Mouse (Mus musculus) MEL (cell line): ENCODE data around the gene Nek8. TPM values are rescaled to one million over a fixed set of nuclear protein-coding genes. Genes with fewer than 3 reads are reported as not detected.

Experiments used
- DNase-seq: peaks from one replicate; pipeline ENCODE4 v3.0.0; 2011; ENCODE audit warnings: low read depth, low spot score
- H3K27ac ChIP-seq: 2 replicates; pipeline ENCODE4 v1.5.1; 2012; ENCODE audit warnings: low read depth, mild to moderate bottlenecking, control low read depth, low read length, moderate library complexity; ENCODE audit not compliant: control insufficient read depth
- H3K27me3 ChIP-seq, 2 experiments: fragments of 150-350 bp in 1 of 2; sonication (generic) in 1 of 2; 2 replicates each; pipeline ENCODE4 v1.6.1; 2012; ENCODE audit warnings: low read length in 2 of 2, mild to moderate bottlenecking in 2 of 2, improper control_type of control experiment in 1 of 2, moderate library complexity in 1 of 2; ENCODE audit not compliant: insufficient read depth in 2 of 2, control insufficient read depth in 1 of 2
- H3K36me3 ChIP-seq, 2 experiments: 2 replicates each; pipeline ENCODE4 v1.6.1; 2012 to 2014; ENCODE audit warnings: low read length in 2 of 2, improper control_type of control experiment in 1 of 2, inconsistent platforms in 1 of 2, mild to moderate bottlenecking in 1 of 2; ENCODE audit not compliant: insufficient read depth in 2 of 2, control insufficient read depth in 1 of 2
- H3K4me1 ChIP-seq, 2 experiments: fragments of 150-350 bp in 1 of 2; sonication (generic) in 1 of 2; 2 replicates each; pipeline ENCODE4 v1.6.1; 2012; ENCODE audit warnings: low read length in 2 of 2, improper control_type of control experiment in 1 of 2, mild to moderate bottlenecking in 1 of 2; ENCODE audit not compliant: insufficient read depth in 2 of 2, control insufficient read depth in 1 of 2
- H3K4me3 ChIP-seq, 2 experiments: fragments of 150-350 bp in 1 of 2; sonication (generic) in 1 of 2; 2 replicates each; pipeline ENCODE4 v1.5.1; 2012; ENCODE audit warnings: low read depth in 2 of 2, low read length in 2 of 2, mild to moderate bottlenecking in 2 of 2, moderate library complexity in 2 of 2, control low read depth in 1 of 2, improper control_type of control experiment in 1 of 2; ENCODE audit not compliant: control insufficient read depth in 1 of 2, insufficient read depth in 1 of 2
- H3K79me2 ChIP-seq: 2 replicates; pipeline ENCODE4 v1.6.1; 2012; ENCODE audit warnings: mild to moderate bottlenecking, low read length, moderate library complexity; ENCODE audit not compliant: control insufficient read depth, poor library complexity, insufficient read depth
- H3K9ac ChIP-seq: 2 replicates; pipeline ENCODE4 v1.6.1; 2012; ENCODE audit warnings: low read depth, mild to moderate bottlenecking, control low read depth, low read length, moderate library complexity; ENCODE audit not compliant: control insufficient read depth, poor library complexity, severe bottlenecking
- H3K9me3 ChIP-seq: fragments of 150-350 bp; sonication (generic); replicated peaks from 2 replicates; pipeline ENCODE4 v1.6.1; 2012; ENCODE audit warnings: mild to moderate bottlenecking, low read length, improper control_type of control experiment, moderate library complexity; ENCODE audit not compliant: insufficient read depth
- BHLHE40 ChIP-seq: IDR thresholded peaks from 2 replicates; pipeline ENCODE4 v1.6.1; 2012; ENCODE audit warnings: low read depth, mild to moderate bottlenecking, inconsistent platforms, low read length, improper control_type of control experiment, borderline replicate concordance
- CHD1 ChIP-seq: IDR thresholded peaks from 2 replicates; pipeline ENCODE4 v1.6.1; 2012; ENCODE audit warnings: low read depth, mild to moderate bottlenecking, inconsistent platforms, low read length, improper control_type of control experiment
- CHD2 ChIP-seq: IDR thresholded peaks from 2 replicates; pipeline ENCODE4 v1.6.1; 2011; ENCODE audit warnings: low read length, improper control_type of control experiment
- CTCF ChIP-seq, 3 experiments: IDR thresholded peaks in 2 of 3; conservative IDR thresholded peaks in 1 of 3; 2 replicates each; pipeline ENCODE4 v1.5.1; 2011 to 2012; ENCODE audit warnings: low read length in 3 of 3, low read depth in 2 of 3, mild to moderate bottlenecking in 2 of 3, improper control_type of control experiment in 1 of 3, inconsistent platforms in 1 of 3, mixed read lengths in 1 of 3, moderate library complexity in 1 of 3; ENCODE audit not compliant: control insufficient read depth in 1 of 3, insufficient read depth in 1 of 3, poor library complexity in 1 of 3, severe bottlenecking in 1 of 3
- E2F4 ChIP-seq: IDR thresholded peaks from 2 replicates; pipeline ENCODE4 v1.6.1; 2011; ENCODE audit warnings: low read depth, low read length, improper control_type of control experiment, borderline replicate concordance
- HCFC1 ChIP-seq: IDR thresholded peaks from 2 replicates; pipeline ENCODE4 v1.6.1; 2012; ENCODE audit warnings: low read depth, mild to moderate bottlenecking, inconsistent platforms, low read length, improper control_type of control experiment, moderate library complexity
- JUND ChIP-seq: IDR thresholded peaks from 2 replicates; pipeline ENCODE4 v1.6.1; 2011; ENCODE audit warnings: low read depth, mild to moderate bottlenecking, improper control_type of control experiment, low read length
- KAT2A ChIP-seq: conservative IDR thresholded peaks from 2 replicates; pipeline ENCODE4 v1.6.1; 2012; ENCODE audit warnings: low read depth, low read length, improper control_type of control experiment, inconsistent platforms
- MAFK ChIP-seq: IDR thresholded peaks from 2 replicates; pipeline ENCODE4 v1.6.1; 2011; ENCODE audit warnings: low read depth, mild to moderate bottlenecking, low read length, improper control_type of control experiment, borderline replicate concordance
- MXI1 ChIP-seq: IDR thresholded peaks from 2 replicates; pipeline ENCODE4 v1.6.1; 2011; ENCODE audit warnings: mild to moderate bottlenecking, low read depth, low read length, improper control_type of control experiment
- POLR2A ChIP-seq, 2 experiments: IDR thresholded peaks; 2 replicates each; pipeline ENCODE4 v1.6.1; 2011 to 2012; ENCODE audit warnings: low read length in 2 of 2, mild to moderate bottlenecking in 2 of 2, control low read depth in 1 of 2, improper control_type of control experiment in 1 of 2, low read depth in 1 of 2, moderate library complexity in 1 of 2; ENCODE audit not compliant: control insufficient read depth in 1 of 2, insufficient read depth in 1 of 2, poor library complexity in 1 of 2
- TAL1 ChIP-seq: IDR thresholded peaks from 2 replicates; pipeline ENCODE4 v1.6.1; 2012; ENCODE audit warnings: mild to moderate bottlenecking, inconsistent platforms, low read length, moderate library complexity, mixed read lengths
- ZC3H11A ChIP-seq: IDR thresholded peaks from 2 replicates; pipeline ENCODE4 v1.6.1; 2012; ENCODE audit warnings: low read depth, mild to moderate bottlenecking, inconsistent platforms, low read length, improper control_type of control experiment
- ZKSCAN1 ChIP-seq: IDR thresholded peaks from 2 replicates; pipeline ENCODE4 v1.6.1; 2012; ENCODE audit warnings: low read depth, mild to moderate bottlenecking, inconsistent platforms, low read length, improper control_type of control experiment, moderate library complexity
- polyA plus RNA-seq, 2 experiments: library from polyadenylated mRNA; stranded (reverse) in 1 of 2; unstranded in 1 of 2; fragments of >175 nt in 1 of 2; fragments of >200 nt in 1 of 2; gene quantifications; 2 replicates each; pipeline versions ENCODE4 v1.2.1 to v1.2.4; 2012; ENCODE audit warnings: low replicate concordance in 2 of 2, low read depth in 1 of 2; ENCODE audit not compliant: insufficient read length in 2 of 2, insufficient read depth in 1 of 2, missing spikeins in 1 of 2
- total RNA-seq: library from RNA; depleted of rRNA; stranded (reverse); fragments of 300-350 nt; gene quantifications from 2 replicates; pipeline ENCODE4 v1.2.3, GENCODE M21; 2012

Nek8 gene
- total and polyA plus RNA-seq, 3 experiments = 7.5 to 10.1 TPM; not detected in 1

DNA sequence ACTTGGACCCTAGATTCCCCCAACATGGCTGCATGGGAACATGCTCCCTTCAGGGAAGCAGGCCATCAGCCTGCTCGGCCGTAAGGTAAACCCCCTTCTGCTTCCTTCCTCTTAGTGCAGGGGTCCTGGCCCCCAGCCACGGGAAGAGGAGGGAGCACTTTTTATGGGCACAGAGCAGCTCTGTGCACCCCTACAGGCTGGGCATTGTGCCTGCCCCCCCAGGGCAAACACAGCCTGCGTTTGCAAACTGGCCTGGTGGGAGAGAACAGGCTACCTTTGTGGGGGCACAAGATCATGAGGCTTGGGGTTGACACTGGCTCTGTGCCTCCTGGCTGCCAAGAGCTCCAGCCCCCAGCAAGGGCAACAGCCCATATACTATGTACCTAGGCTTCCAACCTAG lies 14.5 kb downstream of the Nek8 start:
- H3K79me2 ChIP-seq = peaks cover 13% of the 10 kb centered on the region
- no peak for DNase-seq
- no peak overlapping the region for H3K27ac ChIP-seq
- peaks cover 10 to 20% of the 10 kb centered on the region in 2 experiments for H3K4me1 ChIP-seq
- no peaks in the 10 kb centered on the region for H3K9me3 ChIP-seq
- H3K9ac ChIP-seq = no peak overlapping the region
- no peak overlapping the region for H3K4me3 ChIP-seq
- H3K36me3 ChIP-seq = peaks cover 0 to 14% of the 10 kb centered on the region in 2 experiments; a peak in 2 of 4 replicates
- H3K27me3 ChIP-seq = no peaks in the 10 kb centered on the region
- TF ChIP-seq ZKSCAN1 (no peak), MAFK (no peak), MXI1 (no peak), CHD2 (no peak), JUND (no peak), BHLHE40 (no peak), E2F4 (no peak), CHD1 (no peak), CTCF (IDR thresholded peaks at IDR 0.05 in 2 of 3, conservative IDR thresholded peaks at IDR 0.05 in 1 of 3; ENCODE audit: control insufficient read depth in 1 of 3, insufficient read depth in 1 of 3, low read depth in 2 of 3, low read length in 3 of 3, poor library complexity in 1 of 3, severe bottlenecking in 1 of 3) (no peak)

DNA sequence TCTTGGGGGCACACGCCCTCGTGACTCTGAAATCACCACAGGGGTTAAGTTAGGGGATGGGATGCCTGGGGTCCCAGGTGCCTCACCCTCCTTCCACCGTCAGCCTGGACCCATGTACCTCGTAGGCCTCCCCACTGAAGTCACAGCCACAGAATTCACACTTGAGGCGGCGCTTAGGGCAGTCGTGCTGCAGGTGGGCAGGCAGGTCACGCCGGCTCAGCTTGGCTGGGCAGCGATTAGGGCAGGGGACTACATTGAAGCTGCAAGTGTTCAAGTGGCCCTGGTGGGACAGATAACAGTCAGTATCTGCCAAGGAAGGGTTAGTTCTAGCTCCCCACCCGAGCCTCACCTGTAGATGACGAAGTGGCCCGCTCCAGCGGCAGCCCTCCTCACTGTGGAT lies 15.3 kb downstream of the Nek8 start:
- H3K27ac ChIP-seq = no peak overlapping the region
- no peaks in the 10 kb centered on the region for H3K27me3 ChIP-seq
- no peak for DNase-seq
- no peak for TF ChIP-seq POLR2A (IDR thresholded peaks at IDR 0.05; ENCODE audit: control insufficient read depth in 1 of 2, insufficient read depth in 1 of 2, low read depth in 1 of 2, low read length in 2 of 2, poor library complexity in 1 of 2)
- no peak for TF ChIP-seq KAT2A
- TF ChIP-seq, all 39 proteins: peak for 0
- Histone ChIP-seq H3K4me1 (peaks cover 2 to 12% of the 10 kb centered on the region in 2 experiments), H3K4me3 (no peak overlapping the region), H3K36me3 (peaks cover 0 to 6% of the 10 kb centered on the region in 2 experiments; a peak in 2 of 4 replicates), H3K9ac (no peak overlapping the region), H3K79me2 (peaks cover 13% of the 10 kb centered on the region), H3K9me3 (no peaks in the 10 kb centered on the region)

DNA sequence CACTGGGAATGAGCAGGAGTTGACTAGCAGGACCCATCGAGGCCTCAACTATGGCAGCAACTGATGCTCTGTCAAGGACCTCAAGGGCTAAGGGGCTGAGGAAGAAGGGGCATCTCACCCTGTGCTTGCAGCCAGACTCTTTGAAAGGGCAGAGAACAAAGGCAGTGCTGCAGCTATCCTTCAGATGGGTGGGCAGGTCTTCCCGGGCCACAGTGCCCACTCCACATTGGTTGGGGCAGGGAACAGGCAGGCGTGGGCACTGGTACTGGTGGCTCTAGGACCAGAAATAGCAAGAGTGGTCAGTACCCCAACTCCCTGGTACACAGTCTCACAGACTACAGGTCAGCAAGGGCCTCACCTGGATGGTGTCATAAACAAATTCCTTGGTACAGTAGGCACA lies 15.8 kb downstream of the Nek8 start:
- Histone ChIP-seq H3K27ac (no peak overlapping the region), H3K4me3 (no peak overlapping the region), H3K9ac (no peak overlapping the region), H3K9me3 (no peaks in the 10 kb centered on the region), H3K36me3 (peaks cover 0 to 3% of the 10 kb centered on the region in 2 experiments; a peak in 1 of 4 replicates), H3K79me2 (peaks cover 13% of the 10 kb centered on the region), H3K4me1 (peaks cover 0 to 7% of the 10 kb centered on the region in 2 experiments; a peak in 3 of 4 replicates), H3K27me3 (no peaks in the 10 kb centered on the region)
- DNase-seq = no peak
- TF ChIP-seq TAL1 (no peak), ZC3H11A (no peak), HCFC1 (no peak)
